Mouse (Mus musculus): ENCODE data around the gene Glyr1. TPM values are rescaled to one million over a fixed set of nuclear protein-coding genes. Genes with fewer than 3 reads are reported as not detected.

Gene Glyr1
- total RNA-seq, 2 experiments from 2014 or later, result 139 to 149 TPM

DNA sequence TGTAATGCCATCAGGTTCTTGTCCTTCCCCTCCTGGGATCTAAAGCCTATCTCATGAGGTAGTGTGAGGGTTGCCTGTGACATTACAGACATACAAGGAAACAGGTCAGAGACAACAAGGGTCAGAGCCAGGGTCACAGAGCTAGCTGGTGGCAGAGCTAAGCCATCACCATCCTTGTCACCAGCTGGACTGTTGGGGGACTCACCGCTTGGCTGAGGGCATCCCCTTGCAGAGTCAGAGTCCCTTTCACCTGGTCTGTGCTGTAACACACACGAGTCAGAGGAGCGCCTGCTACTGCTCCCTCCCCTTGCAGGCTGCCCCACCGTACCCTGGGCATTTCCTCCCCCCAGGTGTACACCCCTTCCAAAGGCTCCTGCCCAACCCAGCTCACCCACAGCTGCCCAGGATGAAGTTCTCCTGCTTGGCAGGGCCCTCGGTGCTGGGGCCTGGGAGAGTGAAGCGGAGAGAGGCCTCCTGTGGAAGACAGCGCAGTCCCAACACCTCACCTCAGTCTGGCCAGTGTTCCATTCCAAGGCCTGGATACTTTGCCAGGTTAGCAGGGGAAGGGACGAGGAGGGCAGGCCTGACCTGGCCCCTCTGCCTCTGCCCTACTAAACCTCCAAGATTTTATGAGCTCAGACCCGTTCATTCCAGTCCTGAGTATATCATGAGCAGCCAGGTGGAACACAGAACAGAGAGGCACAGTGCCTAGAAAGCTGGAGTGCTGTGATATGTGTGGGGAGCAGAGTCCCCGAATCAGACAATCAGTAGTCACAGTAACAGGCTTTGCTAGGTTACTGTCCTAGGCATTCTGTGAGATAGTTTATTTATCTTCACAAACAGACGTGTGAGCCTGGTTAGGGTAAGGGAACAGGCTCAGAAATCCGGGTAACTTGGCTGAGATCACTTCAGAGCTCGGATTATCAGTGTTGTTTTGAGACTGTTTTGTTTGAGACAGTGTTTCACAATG is 37.3 kb downstream of the Glyr1 start:
- peak in 1 of 2 experiments; percentile 19 for DNase-seq (ENCODE audit: low spot score in 2 of 2)

DNA sequence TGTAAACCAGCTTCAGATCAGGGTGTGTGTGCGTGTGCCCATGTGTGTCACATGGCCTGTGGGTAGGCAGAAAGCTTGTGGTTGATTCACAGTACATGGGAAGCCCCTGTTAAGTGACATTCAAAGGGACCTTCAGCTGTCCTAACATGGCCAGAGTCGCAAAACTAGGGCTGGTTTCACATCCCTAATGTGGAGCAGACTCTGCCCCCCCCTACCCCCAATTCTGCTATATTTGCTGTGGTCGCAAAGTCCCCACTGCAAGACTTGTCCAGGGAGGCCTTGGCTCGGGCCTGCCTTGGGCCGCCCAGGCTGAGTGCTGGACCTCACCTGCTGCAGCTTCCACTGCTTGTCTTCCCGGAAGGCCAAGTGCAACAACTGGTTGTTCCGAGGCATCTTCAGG is 38.4 kb downstream of the Glyr1 start:
- no peak for DNase-seq (ENCODE audit: low spot score in 2 of 2)

DNA sequence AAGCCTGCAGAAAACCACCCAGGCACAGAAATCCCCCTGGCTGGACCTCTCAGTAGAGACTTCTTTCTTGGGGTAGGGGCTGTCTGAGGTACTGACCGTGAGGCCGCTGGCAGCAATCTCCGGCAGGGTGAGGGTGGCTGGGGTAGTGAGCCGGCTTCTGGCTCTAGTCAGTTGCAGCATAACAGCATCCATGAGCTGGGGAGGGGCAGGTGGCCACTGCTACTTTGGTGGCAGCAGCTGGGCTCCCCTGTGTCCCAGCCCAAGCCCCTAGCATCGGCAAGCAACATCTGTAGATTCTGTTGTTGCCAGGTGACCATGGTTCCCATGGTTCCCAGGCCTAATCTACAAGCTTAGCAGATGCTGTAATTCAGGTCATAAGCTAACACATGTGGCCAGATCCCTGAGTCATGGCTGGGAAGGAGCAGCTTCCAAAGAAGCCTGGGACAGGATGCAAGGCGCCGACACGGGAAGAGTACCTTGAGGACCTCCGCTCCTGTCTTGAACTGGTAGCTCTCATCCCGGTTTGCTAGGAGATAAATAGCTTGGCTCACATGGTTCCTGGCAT is 39.2 kb downstream of the Glyr1 start:
- no peak for DNase-seq (ENCODE audit: low spot score in 2 of 2)

DNA sequence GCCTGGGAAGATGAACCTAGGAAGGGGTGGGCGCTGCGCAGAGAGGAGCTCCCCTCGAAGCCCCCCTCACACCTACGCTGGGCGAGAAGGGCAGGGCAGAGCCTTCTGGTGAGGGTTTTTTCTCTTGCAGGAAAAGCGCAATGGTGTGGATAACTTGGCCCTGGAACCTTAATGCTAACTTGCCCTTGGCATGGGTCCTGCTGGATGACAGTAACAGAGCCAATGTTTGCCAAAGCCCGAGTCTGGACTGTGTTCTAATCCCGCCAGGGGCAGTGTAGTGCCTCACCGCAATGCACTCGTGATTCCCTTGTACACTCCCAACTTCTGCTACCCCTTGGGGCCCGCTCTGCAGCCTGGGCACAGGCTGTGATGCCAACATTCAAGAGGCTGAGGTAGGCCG is 41.6 kb downstream of the Glyr1 start:
- no peak for DNase-seq (ENCODE audit: low spot score in 2 of 2)

DNA sequence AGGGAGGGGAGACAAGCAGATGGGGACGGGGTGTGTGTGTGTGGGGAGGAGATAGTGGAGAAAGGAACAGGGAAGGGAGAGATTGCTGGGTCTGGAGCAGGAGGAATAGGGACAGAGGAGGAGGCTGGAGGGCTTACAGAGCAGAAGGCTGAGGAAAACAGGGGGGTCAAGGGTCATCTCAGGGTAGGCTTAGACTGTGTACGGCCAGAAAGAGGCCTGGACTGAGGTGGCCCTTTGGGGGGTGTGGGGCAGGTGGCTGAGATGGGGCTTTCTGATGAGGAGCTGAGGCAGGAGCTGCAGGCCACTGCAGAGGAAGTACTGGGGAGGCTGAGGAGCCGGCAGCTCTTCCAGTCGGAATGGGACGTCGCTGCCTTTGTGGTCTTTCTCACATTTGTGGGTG is 42.2 kb downstream of the Glyr1 start:
- no peak for DNase-seq (ENCODE audit: low spot score in 2 of 2)

DNA sequence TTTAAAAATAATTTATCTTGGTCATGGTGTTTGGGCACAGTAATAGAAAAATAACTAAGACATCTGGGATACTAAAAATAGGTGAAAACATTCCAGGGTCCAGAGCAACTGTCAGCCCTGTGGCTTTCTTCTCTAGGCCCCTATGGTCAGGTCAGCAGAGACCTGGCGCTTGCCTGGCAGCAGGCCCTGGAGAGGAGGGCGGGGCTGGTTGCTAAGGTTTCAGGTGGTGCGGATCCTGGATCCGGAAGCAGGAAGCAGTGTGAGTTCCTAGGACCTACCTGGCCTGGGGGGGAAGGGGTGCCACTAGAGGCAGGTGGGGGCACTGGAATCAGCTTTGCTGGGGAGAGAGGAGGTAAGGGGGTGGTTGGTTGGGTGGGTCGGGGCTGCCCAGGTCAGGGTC is 42.6 kb downstream of the Glyr1 start, which contains the start of gene Smim22:
TSS of gene Smim22 (plus strand) at position 222 of the 400 bp plus-strand sequence.
- no peak for DNase-seq (ENCODE audit: low spot score in 2 of 2)

DNA sequence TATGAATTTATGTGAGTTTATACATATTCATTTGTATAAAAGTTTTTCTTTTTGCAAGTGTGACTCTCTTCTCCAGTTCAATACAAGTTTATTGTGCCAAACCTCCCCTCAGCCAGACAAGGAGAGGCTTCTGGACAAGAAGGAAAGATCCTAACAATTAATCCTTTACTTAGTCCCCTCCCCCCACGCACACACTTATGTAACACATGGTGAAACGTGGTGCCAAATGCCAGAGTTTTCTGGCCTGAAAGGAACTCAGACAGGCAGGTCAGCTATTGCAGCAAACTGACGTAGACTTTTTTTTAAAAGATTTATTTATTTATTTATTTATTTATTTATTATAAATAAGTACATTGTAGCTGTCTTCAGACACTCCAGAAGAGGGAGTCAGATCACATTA is 49.1 kb downstream of the Glyr1 start:
- no peak for DNase-seq (ENCODE audit: low spot score in 2 of 2)

DNA sequence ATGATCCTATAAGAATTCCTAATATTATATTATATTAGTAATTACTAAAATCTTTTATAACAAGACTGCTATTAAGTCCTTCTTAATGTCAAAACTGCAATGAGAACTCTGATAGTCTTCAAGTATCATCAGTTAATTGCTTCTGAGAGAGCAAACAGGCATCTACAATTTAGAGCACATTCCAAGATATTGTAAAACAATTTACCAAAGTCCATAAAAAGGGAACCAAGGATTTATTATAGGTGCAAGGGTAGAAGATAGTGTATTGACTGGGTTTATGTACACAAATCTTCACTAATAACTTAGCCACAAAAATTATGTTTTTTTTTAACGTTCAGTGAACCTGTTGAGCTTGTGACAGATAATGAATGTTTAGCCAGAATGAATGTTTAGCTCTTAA is 50.7 kb downstream of the Glyr1 start:
- no peak for DNase-seq (ENCODE audit: low spot score in 2 of 2)

DNA sequence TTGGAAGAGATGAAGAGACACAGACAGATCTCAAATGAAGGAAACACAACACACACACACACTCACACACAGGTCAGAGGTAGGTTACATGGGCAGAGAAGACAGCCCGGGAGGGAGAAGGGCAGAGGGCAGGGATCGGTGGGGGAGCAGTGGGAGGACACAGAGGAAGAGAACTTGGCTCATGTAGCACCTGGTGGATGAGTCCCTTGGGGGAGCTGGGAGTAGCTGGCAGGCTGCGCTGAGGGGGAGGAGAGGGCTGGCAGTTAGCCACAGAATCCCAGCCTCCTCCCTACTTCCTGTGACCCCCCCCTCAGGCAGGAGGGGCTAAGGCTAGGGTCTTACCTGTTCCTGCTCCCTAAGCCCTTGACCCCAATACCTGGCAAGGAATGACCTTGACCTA is 52.1 kb downstream of the Glyr1 start, which contains the start of gene Sept12:
TSS of gene Sept12 (minus strand) at position 300 of the 400 bp plus-strand sequence.
- DNase-seq (ENCODE audit: low spot score in 2 of 2), result no peak

DNA sequence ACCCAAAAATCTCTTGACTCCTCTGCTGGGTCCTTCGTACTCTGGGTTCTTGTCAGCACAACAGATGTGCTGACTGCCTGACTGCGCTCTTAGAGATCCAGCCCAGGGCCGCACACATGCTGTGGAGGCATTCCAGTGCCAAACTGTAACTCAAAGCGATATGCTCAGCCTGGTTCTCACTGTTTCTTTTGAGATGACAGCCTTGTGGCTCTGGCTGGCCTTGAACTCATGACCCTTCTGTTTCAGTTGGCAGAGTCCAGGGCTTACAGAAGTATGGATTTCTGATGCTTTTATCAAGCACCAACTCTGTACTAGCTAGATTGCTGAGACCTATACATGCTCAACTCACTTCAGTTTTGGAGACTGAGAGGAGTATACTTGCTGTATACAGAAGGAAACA is 56.4 kb downstream of the Glyr1 start:
- no peak for DNase-seq (ENCODE audit: low spot score in 2 of 2)

DNA sequence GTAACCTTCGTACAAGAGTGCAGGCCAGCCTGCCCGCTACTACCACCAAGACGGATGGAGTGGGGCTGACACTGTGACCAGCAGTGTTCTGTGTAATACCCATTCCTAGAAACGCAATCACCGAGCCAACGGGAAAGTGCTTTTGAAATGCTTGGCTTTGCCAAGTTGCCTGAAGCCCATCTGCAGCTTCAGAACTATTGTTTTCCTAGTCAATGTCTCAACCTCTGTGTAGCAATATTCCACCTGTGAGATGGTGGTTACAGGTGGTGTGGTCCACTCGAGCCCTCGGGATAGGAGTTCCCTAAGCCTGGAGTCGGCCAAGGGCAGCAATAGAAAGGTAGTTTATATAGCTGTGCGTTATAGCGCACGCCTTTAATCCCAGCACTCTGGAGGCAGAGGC is 64.9 kb downstream of the Glyr1 start:
- no peak for DNase-seq (ENCODE audit: low spot score in 2 of 2)

DNA sequence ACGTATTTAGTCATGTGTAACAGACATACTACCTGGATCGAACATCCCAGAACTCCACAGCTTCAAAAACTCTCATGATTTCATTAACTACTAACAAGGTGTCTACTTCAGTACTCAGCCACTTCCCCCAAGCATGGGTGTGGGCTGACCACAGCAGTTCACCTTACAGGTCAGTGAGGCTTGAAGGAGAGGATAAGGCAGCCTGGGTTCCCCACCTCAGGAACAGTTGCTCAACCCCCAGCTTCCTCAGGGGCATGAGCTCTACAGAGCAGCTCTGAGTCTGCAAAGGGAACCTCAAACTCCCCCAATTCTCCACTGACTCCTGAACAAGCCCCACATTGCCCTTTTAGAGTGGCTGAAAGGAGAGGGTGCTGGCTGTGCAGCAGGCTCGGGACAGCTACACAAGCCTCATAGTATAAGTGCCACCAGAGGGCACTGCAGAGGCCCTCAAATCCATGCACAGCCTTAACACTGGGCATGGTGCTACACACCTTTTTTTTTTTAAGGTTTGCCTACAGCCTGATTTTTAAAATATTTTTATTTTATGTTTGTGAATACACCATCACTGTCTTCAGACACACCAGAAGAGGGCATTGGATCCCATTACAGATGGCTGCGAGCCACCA is 69.8 kb downstream of the Glyr1 start:
- no peak for DNase-seq (ENCODE audit: low spot score in 2 of 2)

DNA sequence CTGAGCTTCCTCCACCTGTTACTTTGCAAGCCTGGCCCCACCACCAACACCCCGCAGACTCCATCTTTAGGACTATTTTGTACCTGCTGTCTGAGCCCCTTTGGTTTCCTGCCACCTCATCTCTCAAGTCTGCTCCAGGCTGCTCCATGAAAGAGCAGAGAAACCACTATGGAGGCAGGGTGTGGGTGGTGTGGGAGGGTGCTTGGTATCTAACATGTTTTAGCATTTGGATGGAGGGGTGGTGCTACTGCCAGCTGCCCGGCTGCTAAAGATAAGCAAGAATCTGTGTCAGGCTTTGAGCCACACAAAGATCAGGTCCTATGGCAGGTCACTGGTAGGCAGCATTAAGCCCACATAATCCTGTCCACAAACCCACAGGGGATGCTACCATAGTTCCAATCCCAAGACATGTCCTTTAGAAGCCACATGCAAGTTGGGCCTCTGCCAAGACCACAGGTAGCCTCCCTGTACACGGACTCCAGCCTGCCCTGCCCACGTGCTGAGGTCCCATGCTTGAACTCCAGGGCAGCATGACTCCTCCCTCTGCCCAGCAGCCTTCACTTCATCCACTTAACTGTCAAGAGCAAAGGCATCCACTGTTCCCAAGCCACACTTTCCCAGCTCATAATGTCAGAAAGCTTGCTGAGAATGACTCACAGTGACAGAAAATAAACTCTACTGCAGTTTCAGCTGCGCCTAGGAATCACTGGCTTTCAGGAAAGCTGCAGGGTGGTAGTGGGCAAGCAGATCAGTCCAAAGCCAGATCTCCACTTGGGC is 71.2 kb downstream of the Glyr1 start:
- DNase-seq (ENCODE audit: low spot score in 2 of 2), result peak; percentile 32 to 51

DNA sequence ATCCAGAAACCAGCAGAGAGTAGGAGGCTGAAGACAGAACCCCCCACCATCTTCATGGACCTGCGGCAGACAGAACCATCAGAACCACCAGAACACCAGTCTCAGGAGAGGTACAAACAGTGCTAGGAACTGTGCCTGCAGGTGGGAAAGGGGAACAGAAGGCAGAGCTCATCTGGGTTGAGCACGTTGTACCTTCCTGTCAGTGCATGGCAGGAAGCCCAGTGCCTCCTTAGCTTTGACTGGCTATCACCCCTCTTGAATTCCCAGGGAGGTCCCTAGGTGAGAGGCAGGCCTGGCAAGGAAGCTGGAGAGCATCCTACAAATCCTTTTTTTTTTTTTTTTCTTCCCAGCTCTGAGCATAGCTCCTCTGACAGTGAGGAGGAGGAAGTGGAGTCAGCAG is 73.5 kb downstream of the Glyr1 start:
- peak; percentile 33 to 47 for DNase-seq (ENCODE audit: low spot score in 2 of 2)

DNA sequence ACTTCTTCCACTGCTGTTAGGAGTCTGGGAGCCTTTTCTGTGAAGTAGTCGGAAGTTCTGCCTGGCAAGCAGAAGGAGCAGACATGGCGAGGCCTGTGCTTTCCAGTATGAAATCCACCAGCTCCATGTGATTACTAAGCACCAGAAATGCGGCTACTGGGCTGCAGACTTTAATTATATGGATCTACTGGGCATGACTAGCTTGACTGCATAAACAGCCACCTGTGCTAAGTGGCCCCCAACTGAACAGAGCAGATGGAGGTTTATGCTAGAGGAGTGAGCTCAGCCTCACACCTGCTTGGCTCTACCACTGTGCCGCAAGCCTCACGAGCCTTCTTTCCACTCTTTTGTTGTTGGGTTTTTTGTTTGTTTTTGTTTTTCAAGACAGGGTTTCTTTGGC is 75.1 kb downstream of the Glyr1 start:
- DNase-seq (ENCODE audit: low spot score in 2 of 2), result no peak

DNA sequence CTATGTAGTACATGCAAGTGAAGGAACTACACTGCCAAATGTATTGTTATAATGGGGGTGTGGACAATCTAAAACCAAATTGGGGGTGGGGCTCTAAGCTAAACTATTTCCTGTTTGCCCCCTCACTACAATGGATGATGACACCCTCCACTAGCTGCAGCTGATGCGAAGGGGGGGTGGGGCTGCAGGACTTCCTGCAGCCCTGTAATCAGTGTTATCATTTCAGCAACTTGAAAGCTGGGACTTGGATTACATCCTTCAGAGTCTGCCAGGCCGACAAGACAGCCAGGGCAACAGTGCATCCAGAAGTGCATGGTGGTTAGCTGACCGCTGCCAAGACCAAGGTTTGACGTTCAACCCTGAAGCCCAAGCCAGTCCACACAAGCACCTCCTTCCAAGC is 78.0 kb downstream of the Glyr1 start:
- no peak for DNase-seq (ENCODE audit: low spot score in 2 of 2)

DNA sequence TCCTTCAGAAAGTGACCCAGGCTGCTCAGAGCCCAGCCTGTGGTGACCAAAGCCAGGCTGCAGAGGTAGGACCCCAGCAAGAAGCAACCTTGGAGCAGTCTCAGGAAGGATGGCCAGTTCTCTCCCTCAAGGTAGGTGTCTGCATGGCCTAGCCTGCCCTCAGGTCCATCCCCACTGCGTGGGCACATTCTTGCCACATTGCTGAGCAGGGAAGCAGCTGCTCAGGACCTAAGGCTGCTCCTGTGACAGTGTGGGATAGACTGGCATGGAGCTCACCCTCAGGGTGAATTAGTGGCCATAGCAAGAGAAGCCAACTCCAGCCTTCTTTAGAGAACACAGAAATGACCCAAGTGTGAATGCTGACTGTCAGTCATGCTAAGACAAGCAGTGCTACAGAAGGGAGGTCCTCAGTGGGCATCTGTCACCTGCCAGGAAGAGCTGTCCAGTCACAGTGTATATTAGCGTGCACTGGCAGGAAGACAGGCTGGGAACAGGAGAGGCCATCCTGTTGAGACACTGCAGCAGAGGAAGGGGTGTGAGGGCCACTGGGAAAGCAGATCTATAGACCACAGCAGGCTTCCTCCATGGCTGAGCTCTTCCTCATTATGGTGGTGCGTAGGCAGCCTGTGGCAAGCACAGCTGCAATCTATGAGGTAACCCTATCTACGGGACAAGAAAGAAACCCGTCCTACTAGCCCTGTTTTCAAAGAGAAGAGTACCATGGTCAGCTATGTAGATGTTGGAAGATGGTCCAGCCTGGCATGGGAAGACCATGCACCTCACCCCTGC is 80.4 kb downstream of the Glyr1 start:
- no peak for DNase-seq (ENCODE audit: low spot score in 2 of 2)

DNA sequence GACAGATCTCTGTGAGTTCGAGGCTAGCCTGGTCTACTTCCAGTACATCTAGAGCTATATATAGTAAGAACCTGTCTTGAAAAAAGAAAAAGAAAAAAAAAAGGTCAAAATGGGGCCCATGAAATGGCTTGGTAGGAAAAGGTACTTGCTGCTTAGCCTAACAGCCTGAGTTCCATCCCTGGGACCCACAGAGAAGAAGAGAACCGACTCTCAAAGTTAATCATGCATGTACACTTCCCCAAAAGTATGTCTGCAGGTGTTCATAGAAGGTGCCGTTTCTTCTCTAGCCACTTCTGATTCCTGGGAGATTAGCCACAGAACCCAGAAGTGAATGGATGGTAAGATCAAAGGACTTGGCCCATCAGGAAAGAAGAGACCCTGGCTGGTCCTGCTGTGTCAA is 81.2 kb downstream of the Glyr1 start:
- DNase-seq (ENCODE audit: low spot score in 2 of 2), result no peak

DNA sequence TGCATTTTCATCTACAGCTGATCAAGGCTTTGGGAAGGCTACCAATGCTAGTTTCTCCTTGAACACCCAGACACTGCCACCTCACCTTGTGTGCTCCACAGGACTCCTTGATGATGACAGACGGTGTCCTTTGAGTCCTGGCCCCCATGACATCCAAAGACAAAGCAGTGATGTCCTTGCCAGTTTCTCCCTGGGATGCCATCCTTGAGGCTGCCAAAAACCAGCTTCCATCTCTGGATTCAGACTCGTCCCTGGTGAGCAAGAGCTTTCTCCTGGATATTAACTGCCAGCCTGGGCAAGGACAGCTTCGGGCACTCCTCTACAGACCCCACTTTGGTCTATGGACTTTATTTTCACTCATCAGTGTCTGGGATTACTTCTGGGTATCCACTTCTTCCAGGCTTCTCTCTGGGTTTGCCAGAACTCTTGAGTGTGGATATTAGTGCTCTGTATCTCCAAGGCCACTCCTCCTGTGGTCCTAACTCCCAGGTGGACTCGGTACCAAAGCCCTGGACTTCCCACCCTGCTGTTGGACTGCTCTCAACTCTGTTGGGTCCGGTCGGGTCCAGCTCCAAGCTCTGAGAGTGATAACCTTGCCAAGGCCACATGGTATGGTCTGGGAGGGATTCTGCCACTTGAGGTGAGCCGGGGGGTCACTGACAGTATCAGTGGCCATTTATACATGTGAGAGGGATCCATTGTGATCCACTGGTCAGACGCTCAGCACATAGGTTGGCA is 84.1 kb downstream of the Glyr1 start:
- DNase-seq (ENCODE audit: low spot score in 2 of 2), result no peak

Data from left cerebral cortex, adult 18-20 months (tissue).